Mouse (Mus musculus) neural tube, embryonic 11.5 days (tissue): ENCODE results near the gene Rbms3. TPM values are rescaled to one million over a fixed set of nuclear protein-coding genes. Genes with fewer than 3 reads are reported as not detected.

Experiments used
- ATAC-seq: fragments of 200-750 bp; cut with Nextera tagmentation; 2 replicates; pipeline ENCODE4 v1.8.0; 2017; ENCODE audit warnings: moderate number of reproducible peaks, mild to moderate bottlenecking, moderate TSS enrichment, moderate library complexity; ENCODE audit not compliant: insufficient read depth, low FRiP score, low TSS enrichment
- DNase-seq: peaks from one replicate; pipeline ENCODE4 v3.0.0-alpha.2; 2015; ENCODE audit warnings: low spot score
- H3K27ac ChIP-seq: fragments of 300-500 bp; sonication (generic); 2 replicates; pipeline ENCODE4 v1.5.1; 2014; ENCODE audit warnings: low read depth, mild to moderate bottlenecking, low read length
- H3K27me3 ChIP-seq: fragments of 300-500 bp; sonication (generic); 2 replicates; pipeline ENCODE4 v1.6.1; 2014; ENCODE audit warnings: mild to moderate bottlenecking, low read length, mixed read lengths; ENCODE audit not compliant: control insufficient read depth, insufficient read depth
- H3K36me3 ChIP-seq: fragments of 300-500 bp; sonication (generic); 2 replicates; pipeline ENCODE4 v1.6.1; 2014; ENCODE audit warnings: mild to moderate bottlenecking, low read length, moderate library complexity, mixed read lengths; ENCODE audit not compliant: control insufficient read depth, insufficient read depth
- H3K4me1 ChIP-seq: fragments of 300-500 bp; sonication (generic); 2 replicates; pipeline ENCODE4 v1.6.1; 2014; ENCODE audit warnings: low read length, mixed read lengths; ENCODE audit not compliant: control insufficient read depth, insufficient read depth
- H3K4me2 ChIP-seq: fragments of 300-500 bp; sonication (generic); 2 replicates; pipeline ENCODE4 v1.6.1; 2014; ENCODE audit warnings: low read depth, mild to moderate bottlenecking, moderate library complexity
- H3K4me3 ChIP-seq: fragments of 300-500 bp; sonication (generic); 2 replicates; pipeline ENCODE4 v1.5.1; 2014; ENCODE audit warnings: low read depth, low read length
- H3K9ac ChIP-seq: fragments of 300-500 bp; sonication (generic); 2 replicates; pipeline ENCODE4 v1.6.1; 2014; ENCODE audit warnings: mild to moderate bottlenecking, low read length
- H3K9me3 ChIP-seq: fragments of 300-500 bp; sonication (generic); 2 replicates; pipeline ENCODE4 v1.6.1; 2016; ENCODE audit warnings: low read length; ENCODE audit not compliant: control insufficient read depth
- WGBS: fragments of 180-500 bp; shearing (Covaris S2); extraction: QIAGEN DNeasy Blood & Tissue Kit; methylation state at CpG from one replicate; pipeline ENCODE4 v1.1.7; 2014; 5-methylcytosine and 5-hydroxymethylcytosine counted together
- polyA plus RNA-seq: library from polyadenylated mRNA; unstranded; fragments of >200 nt; fragmentation: Nextera tagmentation; extraction: Ambion mirVana; gene quantifications from 2 replicates; pipeline ENCODE4 v1.2.1, GENCODE M21; 2014

Gene Rbms3
- polyA plus RNA-seq, 1 experiment from 2014 or later, result 60.1 TPM

- Histone ChIP-seq H3K36me3 (no peaks in the 10 kb centered on the region), H3K9me3 (no peaks in the 10 kb centered on the region), H3K4me2 (no peak overlapping the region), H3K9ac (no peak overlapping the region), H3K4me3 (no peak overlapping the region), H3K4me1 (no peaks in the 10 kb centered on the region), H3K27ac (no peak overlapping the region), H3K27me3 (no peaks in the 10 kb centered on the region)
- no peak for ATAC-seq
- DNase-seq, result no peak
- 92% methylated on average over 4 of the region's 4 CpGs for WGBS
Measured at GRCm38 (mm10) chr9:116829929-116830328, 799.8 kb downstream of the Rbms3 start.

GRCm38 (mm10) chr9:116821601-116822000, 808.1 kb downstream of the Rbms3 start:
- DNase-seq (no peak), ATAC-seq (no peak)
- Histone ChIP-seq H3K27ac (no peak overlapping the region), H3K4me1 (no peaks in the 10 kb centered on the region), H3K4me3 (no peak overlapping the region), H3K9ac (no peak overlapping the region), H3K4me2 (no peak overlapping the region), H3K27me3 (no peaks in the 10 kb centered on the region), H3K9me3 (no peaks in the 10 kb centered on the region), H3K36me3 (no peaks in the 10 kb centered on the region)
- 91% methylated on average over 7 of the region's 7 CpGs for WGBS

GRCm38 (mm10) chr9:116817196-116817595, 812.5 kb downstream of the Rbms3 start:
- H3K4me1 ChIP-seq, result no peaks in the 10 kb centered on the region
- no peaks in the 10 kb centered on the region for H3K36me3 ChIP-seq
- 94% methylated on average over 1 of the region's 1 CpGs for WGBS
- H3K9me3 ChIP-seq, result no peaks in the 10 kb centered on the region
- ATAC-seq (no peak), DNase-seq (no peak)
- no peak overlapping the region for H3K4me3 ChIP-seq
- no peaks in the 10 kb centered on the region for H3K27me3 ChIP-seq
- no peak overlapping the region for H3K4me2 ChIP-seq
- no peak overlapping the region for H3K9ac ChIP-seq
- H3K27ac ChIP-seq, result no peak overlapping the region

GRCm38 (mm10) chr9:116814495-116815094, 815.1 kb downstream of the Rbms3 start:
- no peak overlapping the region for H3K9ac ChIP-seq
- no peak overlapping the region for H3K4me2 ChIP-seq
- no peak for ATAC-seq
- no peaks in the 10 kb centered on the region for H3K36me3 ChIP-seq
- H3K27ac ChIP-seq, result no peak overlapping the region
- no peaks in the 10 kb centered on the region for H3K9me3 ChIP-seq
- no peak overlapping the region for H3K4me3 ChIP-seq
- 41% methylated on average over 10 of the region's 10 CpGs for WGBS
- no peaks in the 10 kb centered on the region for H3K4me1 ChIP-seq
- DNase-seq, result no peak
- no peaks in the 10 kb centered on the region for H3K27me3 ChIP-seq

- 77% methylated on average over 2 of the region's 2 CpGs for WGBS
- Histone ChIP-seq H3K27ac (no peak overlapping the region), H3K4me3 (no peak overlapping the region), H3K4me2 (no peak overlapping the region), H3K9me3 (no peaks in the 10 kb centered on the region), H3K36me3 (no peaks in the 10 kb centered on the region), H3K9ac (no peak overlapping the region), H3K4me1 (peaks cover under 1% of the 10 kb centered on the region), H3K27me3 (no peaks in the 10 kb centered on the region)
- DNase-seq (no peak), ATAC-seq (no peak)
Measured at GRCm38 (mm10) chr9:116813396-116813795, 816.3 kb downstream of the Rbms3 start.

- no peaks in the 10 kb centered on the region for H3K9me3 ChIP-seq
- no peak overlapping the region for H3K9ac ChIP-seq
- peaks cover 17% of the 10 kb centered on the region for H3K4me1 ChIP-seq
- H3K36me3 ChIP-seq, result no peaks in the 10 kb centered on the region
- no peak overlapping the region for H3K4me2 ChIP-seq
- WGBS, result 62% methylated on average over 5 of the region's 5 CpGs
- ATAC-seq (no peak), DNase-seq (no peak)
- no peak overlapping the region for H3K4me3 ChIP-seq
- H3K27me3 ChIP-seq, result no peaks in the 10 kb centered on the region
- no peak overlapping the region for H3K27ac ChIP-seq
Measured at GRCm38 (mm10) chr9:116809260-116809659, 820.5 kb downstream of the Rbms3 start.

- ATAC-seq (no peak), DNase-seq (no peak)
- no peaks in the 10 kb centered on the region for H3K9me3 ChIP-seq
- 85% methylated on average over 4 of the region's 4 CpGs for WGBS
- no peaks in the 10 kb centered on the region for H3K36me3 ChIP-seq
- peak overlapping the region; percentile 56; the same call in 1 of the 2 replicates for H3K27ac ChIP-seq
- no peaks in the 10 kb centered on the region for H3K27me3 ChIP-seq
- H3K9ac ChIP-seq, result no peak overlapping the region
- H3K4me1 ChIP-seq, result peaks cover 17% of the 10 kb centered on the region
- H3K4me2 ChIP-seq, result no peak overlapping the region
- H3K4me3 ChIP-seq, result no peak overlapping the region
Measured at GRCm38 (mm10) chr9:116808401-116808800, 821.3 kb downstream of the Rbms3 start.

GRCm38 (mm10) chr9:116807166-116808081, 822.3 kb downstream of the Rbms3 start:
- Histone ChIP-seq H3K4me1 (peaks cover 17% of the 10 kb centered on the region), H3K4me3 (no peak overlapping the region), H3K4me2 (peak overlapping the region; percentile 16; the same call in 1 of the 2 replicates), H3K36me3 (no peaks in the 10 kb centered on the region), H3K9ac (no peak overlapping the region; the same call in none of the 2 replicates), H3K9me3 (no peaks in the 10 kb centered on the region), H3K27me3 (no peaks in the 10 kb centered on the region), H3K27ac (peak overlapping the region; percentile 56)
- ATAC-seq (peak; percentile 75), DNase-seq (peak; percentile 66)
- 20% methylated on average over 16 of the region's 16 CpGs for WGBS
